Mouse (Mus musculus): Measurements from ENCODE around the gene Zfp612. TPM values are rescaled to one million over a fixed set of nuclear protein-coding genes. Genes with fewer than 3 reads are reported as not detected.
A peak's percentile ranks its signal among the peaks of the same experiment; 100 is the strongest.

The Zfp612 gene
- polyA plus RNA-seq, 1 experiment from 2014 or later, result 5.1 TPM

- H3K27ac ChIP-seq, result no peak overlapping the region
- no peak for ATAC-seq
- no peaks in the 10 kb centered on the region for H3K4me1 ChIP-seq (replicated peaks)
- H3K9me3 ChIP-seq, result no peaks in the 10 kb centered on the region
- no peak overlapping the region for H3K4me2 ChIP-seq (replicated peaks)
- WGBS, result 88% methylated on average over 4 of the region's 4 CpGs
- H3K36me3 ChIP-seq, result no peaks in the 10 kb centered on the region
- H3K27me3 ChIP-seq (replicated peaks), result no peaks in the 10 kb centered on the region
- no peak overlapping the region for H3K4me3 ChIP-seq (replicated peaks)
- no peak overlapping the region for H3K9ac ChIP-seq
Observed at GRCm38 (mm10) chr8:110069706-110070105, 9.8 kb upstream of the Zfp612 start.

GRCm38 (mm10) chr8:110071600-110071999 lies 7.9 kb upstream of the Zfp612 start:
- no peak overlapping the region for H3K4me2 ChIP-seq (replicated peaks)
- no peak overlapping the region for H3K9ac ChIP-seq
- 16% methylated on average over 9 of the region's 9 CpGs for WGBS
- H3K9me3 ChIP-seq, result no peaks in the 10 kb centered on the region
- H3K27ac ChIP-seq, result no peak overlapping the region
- ATAC-seq, result peak; percentile 77
- H3K4me3 ChIP-seq (replicated peaks), result no peak overlapping the region
- no peaks in the 10 kb centered on the region for H3K36me3 ChIP-seq
- H3K27me3 ChIP-seq (replicated peaks), result no peaks in the 10 kb centered on the region
- no peaks in the 10 kb centered on the region for H3K4me1 ChIP-seq (replicated peaks)

GRCm38 (mm10) chr8:110074496-110074895 lies 5.0 kb upstream of the Zfp612 start:
- Histone ChIP-seq H3K9ac (no peak overlapping the region), H3K27ac (no peak overlapping the region), H3K27me3 (replicated peaks) (0 out of 2 replicates have a peak, but pooled peaks cover 2% of the 10 kb centered on the region), H3K4me3 (replicated peaks) (no peak overlapping the region), H3K9me3 (no peaks in the 10 kb centered on the region), H3K4me2 (replicated peaks) (no peak overlapping the region), H3K36me3 (no peaks in the 10 kb centered on the region), H3K4me1 (replicated peaks) (no peaks in the 10 kb centered on the region)
- WGBS, result 82% methylated on average over 8 of the region's 8 CpGs
- ATAC-seq, result no peak

- Histone ChIP-seq H3K27me3 (replicated peaks) (0 out of 2 replicates have a peak, but pooled peaks cover 2% of the 10 kb centered on the region), H3K36me3 (peaks cover 6% of the 10 kb centered on the region; the same call in 1 of the 2 replicates), H3K27ac (no peak overlapping the region), H3K4me3 (replicated peaks) (no peak overlapping the region), H3K4me2 (replicated peaks) (no peak overlapping the region), H3K9me3 (no peaks in the 10 kb centered on the region), H3K4me1 (replicated peaks) (0 out of 2 replicates have a peak, but pooled peaks cover 5% of the 10 kb centered on the region), H3K9ac (no peak overlapping the region)
- WGBS, result 76% methylated on average over 11 of the region's 11 CpGs
- ATAC-seq, result no peak
Observed at GRCm38 (mm10) chr8:110082416-110083105, 3.0 kb downstream of the Zfp612 start.

- Histone ChIP-seq H3K4me2 (replicated peaks) (no peak overlapping the region), H3K9me3 (0 out of 2 replicates have a peak, but pooled peaks cover 3% of the 10 kb centered on the region), H3K4me3 (replicated peaks) (no peak overlapping the region), H3K36me3 (peaks cover 19% of the 10 kb centered on the region; the same call in 1 of the 2 replicates), H3K4me1 (replicated peaks) (no peaks in the 10 kb centered on the region), H3K27ac (no peak overlapping the region), H3K9ac (no peak overlapping the region), H3K27me3 (replicated peaks) (no peaks in the 10 kb centered on the region; the same call in 1 of the 2 replicates)
- 56% methylated on average over 1 of the region's 1 CpGs for WGBS
- no peak for ATAC-seq
Observed at GRCm38 (mm10) chr8:110091869-110092268, 12.3 kb downstream of the Zfp612 start.

- no peak within 1 kb of the TSS for H3K27ac ChIP-seq
- H3K4me3 ChIP-seq (replicated peaks), result no peak within 1 kb of the TSS
- no peak within 1 kb of the TSS for H3K4me2 ChIP-seq (replicated peaks)
- 82% methylated on average over 12 of the region's 12 CpGs for WGBS
- ATAC-seq, result no peak
- no peaks in the 10 kb centered on the region for H3K36me3 ChIP-seq
- no peaks in the 10 kb centered on the region for H3K27me3 ChIP-seq (replicated peaks)
- H3K4me1 ChIP-seq (replicated peaks), result no peaks in the 10 kb centered on the region
- H3K9me3 ChIP-seq, result no peaks in the 10 kb centered on the region
- no peak within 1 kb of the TSS for H3K9ac ChIP-seq
Observed at GRCm38 (mm10) chr8:110100907-110101306, 21.4 kb downstream of the Zfp612 start, which contains the start of gene Gm21964. Gm21964 (plus strand) TSS chr8:110101207.

- Histone ChIP-seq H3K4me3 (replicated peaks) (no peak overlapping the region), H3K4me1 (replicated peaks) (no peaks in the 10 kb centered on the region), H3K4me2 (replicated peaks) (no peak overlapping the region), H3K9me3 (no peaks in the 10 kb centered on the region), H3K27ac (no peak overlapping the region), H3K9ac (no peak overlapping the region), H3K36me3 (no peaks in the 10 kb centered on the region), H3K27me3 (replicated peaks) (no peaks in the 10 kb centered on the region)
- no peak for ATAC-seq
- WGBS, result 90% methylated on average over 15 of the region's 15 CpGs
Observed at GRCm38 (mm10) chr8:110101676-110102075, 22.1 kb downstream of the Zfp612 start.

- no peak within 1 kb of the TSS for H3K4me3 ChIP-seq (replicated peaks)
- no peak for ATAC-seq
- no peaks in the 10 kb centered on the region for H3K27me3 ChIP-seq (replicated peaks)
- H3K27ac ChIP-seq, result no peak within 1 kb of the TSS
- WGBS, result 79% methylated on average over 3 of the region's 3 CpGs
- H3K4me2 ChIP-seq (replicated peaks), result no peak within 1 kb of the TSS
- no peak within 1 kb of the TSS for H3K9ac ChIP-seq
- H3K36me3 ChIP-seq, result no peaks in the 10 kb centered on the region
- H3K9me3 ChIP-seq, result no peaks in the 10 kb centered on the region
- no peaks in the 10 kb centered on the region for H3K4me1 ChIP-seq (replicated peaks)
Observed at GRCm38 (mm10) chr8:110102653-110103052, 23.1 kb downstream of the Zfp612 start, which contains the start of gene Gm17720. Gm17720 (minus strand) TSS chr8:110102753.

GRCm38 (mm10) chr8:110119715-110120114 lies 40.2 kb downstream of the Zfp612 start:
- 35% methylated on average over 6 of the region's 6 CpGs for WGBS
- no peaks in the 10 kb centered on the region for H3K4me1 ChIP-seq (replicated peaks)
- no peak overlapping the region for H3K9ac ChIP-seq
- no peaks in the 10 kb centered on the region; the same call in 1 of the 2 replicates for H3K9me3 ChIP-seq
- H3K4me3 ChIP-seq (replicated peaks), result no peak overlapping the region
- no peaks in the 10 kb centered on the region for H3K27me3 ChIP-seq (replicated peaks)
- no peak overlapping the region for H3K27ac ChIP-seq
- ATAC-seq, result no peak
- no peaks in the 10 kb centered on the region for H3K36me3 ChIP-seq
- no peak overlapping the region for H3K4me2 ChIP-seq (replicated peaks)

GRCm38 (mm10) chr8:110130537-110130936 lies 51.0 kb downstream of the Zfp612 start:
- 21% methylated on average over 13 of the region's 13 CpGs for WGBS
- Histone ChIP-seq H3K36me3 (no peaks in the 10 kb centered on the region), H3K27me3 (replicated peaks) (0 out of 2 replicates have a peak, but pooled peaks cover 2% of the 10 kb centered on the region), H3K9ac (no peak overlapping the region), H3K4me2 (replicated peaks) (no peak overlapping the region), H3K9me3 (no peaks in the 10 kb centered on the region), H3K4me1 (replicated peaks) (no peaks in the 10 kb centered on the region), H3K4me3 (replicated peaks) (no peak overlapping the region), H3K27ac (no peak overlapping the region)
- peak; percentile 68 for ATAC-seq

- no peaks in the 10 kb centered on the region for H3K4me1 ChIP-seq (replicated peaks)
- no peak overlapping the region for H3K4me2 ChIP-seq (replicated peaks)
- ATAC-seq, result no peak
- 91% methylated on average over 8 of the region's 8 CpGs for WGBS
- no peak overlapping the region for H3K4me3 ChIP-seq (replicated peaks)
- H3K36me3 ChIP-seq, result no peaks in the 10 kb centered on the region
- H3K27me3 ChIP-seq (replicated peaks), result 0 out of 2 replicates have a peak, but pooled peaks cover 2% of the 10 kb centered on the region
- no peak overlapping the region for H3K9ac ChIP-seq
- H3K27ac ChIP-seq, result no peak overlapping the region
- H3K9me3 ChIP-seq, result no peaks in the 10 kb centered on the region
Observed at GRCm38 (mm10) chr8:110134236-110134635, 54.7 kb downstream of the Zfp612 start.

- Histone ChIP-seq H3K4me1 (replicated peaks) (no peaks in the 10 kb centered on the region), H3K36me3 (no peaks in the 10 kb centered on the region), H3K4me3 (replicated peaks) (no peak overlapping the region), H3K27me3 (replicated peaks) (no peaks in the 10 kb centered on the region), H3K9ac (no peak overlapping the region), H3K27ac (no peak overlapping the region), H3K4me2 (replicated peaks) (no peak overlapping the region), H3K9me3 (no peaks in the 10 kb centered on the region)
- 80% methylated on average over 7 of the region's 7 CpGs for WGBS
- no peak for ATAC-seq
Observed at GRCm38 (mm10) chr8:110135515-110135914, 56.0 kb downstream of the Zfp612 start.

GRCm38 (mm10) chr8:110140156-110140555 lies 60.6 kb downstream of the Zfp612 start:
- no peaks in the 10 kb centered on the region for H3K27me3 ChIP-seq (replicated peaks)

More at GRCm38 (mm10) chr8:110140156-110140555, 60.6 kb downstream of the Zfp612 start:
- H3K36me3 ChIP-seq, result no peaks in the 10 kb centered on the region
- no peak overlapping the region for H3K4me3 ChIP-seq (replicated peaks)
- H3K9ac ChIP-seq, result no peak overlapping the region
- H3K9me3 ChIP-seq, result no peaks in the 10 kb centered on the region
- no peak overlapping the region for H3K27ac ChIP-seq
- WGBS, result 60% methylated on average over 3 of the region's 3 CpGs
- H3K4me1 ChIP-seq (replicated peaks), result no peaks in the 10 kb centered on the region
- ATAC-seq, result no peak
- H3K4me2 ChIP-seq (replicated peaks), result no peak overlapping the region
